15 mouse cellular contexts compared by ENCODE assay signal in genomic region chr2:166251421-166251820, GRCm38 (mm10).
DNase-seq lines count a peak whose midpoint lies in the region; TF ChIP-seq lines count a peak whose summit lies in the region.
"Had no signal": no experiment of that assay in that cellular context is flagged by ENCODE, and none has a peak within 500 bp of the region (broad histone marks: within the 10 kb centered on the region; RNA-seq: fewer than 3 reads in every experiment).

No protein-coding gene starts in this region.

- intact Hi-C loops in heart, adult 2 months (cut with DNase I) = loop anchor here (5.0 kb wide), 1 partner anchor 94 kb away; the partner anchor contains the start of gene Sulf2
- intact Hi-C loops in left cerebral cortex, postnatal 10 days (cut with DNase I) = no loop called here

- TF ChIP-seq EP300 in heart, adult 2 months (IDR thresholded peaks at IDR 0.05; ENCODE audit: insufficient read depth, low read depth, low read length) = 0 out of 2 replicates have a peak, but pooled peaks have one; percentile 44

- no peak overlapping the region for H3K9ac ChIP-seq in heart, adult 2 months (ENCODE audit: low read depth, low read length)
- H3K9ac ChIP-seq: hindbrain, embryonic 12.5 days; limb, embryonic 13.5 days had no signal

- H3K4me3 ChIP-seq in heart, adult 2 months = no peak overlapping the region
- H3K4me3 ChIP-seq in heart, embryonic 10.5 days = no peak overlapping the region
- H3K4me3 ChIP-seq: hindbrain, embryonic 12.5 days; limb, embryonic 13.5 days had no signal

- H3K27ac ChIP-seq in heart, adult 2 months = peak overlapping the region; percentile 60
- H3K27ac ChIP-seq in heart, embryonic 10.5 days = no peak overlapping the region; the same call in 1 of the 2 replicates
- H3K27ac ChIP-seq: hindbrain, embryonic 12.5 days; limb, embryonic 13.5 days; macrophage had no signal

- H3K79me2 ChIP-seq in heart, adult 2 months (replicated peaks; ENCODE audit: control insufficient read depth, insufficient read depth, low read length) = no peaks in the 10 kb centered on the region

- DNase-seq in heart, adult 2 months = peak; percentile 37 to 56
- no peak for DNase-seq in heart, embryonic 10.5 days (ENCODE audit: low spot score)
- peak; percentile 40 for DNase-seq in adrenal gland, postnatal 25 days
- peak; percentile 42 to 68 for DNase-seq in kidney, adult 8-10 months
- DNase-seq in lung, postnatal 10 days = peak; percentile 67
- no peak for DNase-seq in left cerebral cortex, postnatal 10 days (ENCODE audit: extremely low spot score in 1 of 2, low spot score in 2 of 2)
- DNase-seq in yolk sac, embryonic 10.5 days (ENCODE audit: low spot score) = no peak
- DNase-seq in ovary, postnatal 14 days (ENCODE audit: low spot score) = no peak
- DNase-seq: cerebellum, postnatal 25 days; gastrocnemius, postnatal 10 days; spleen, adult 18-20 months; thymus, adult 2 months had no signal

- H3K27me3 ChIP-seq in heart, adult 2 months (ENCODE audit: control insufficient read depth, insufficient read depth, low read length) = no peaks in the 10 kb centered on the region
- no peaks in the 10 kb centered on the region for H3K27me3 ChIP-seq in heart, embryonic 10.5 days (ENCODE audit: insufficient read depth, poor library complexity, severe bottlenecking)
- H3K27me3 ChIP-seq: limb, embryonic 13.5 days had no signal

- TF ChIP-seq CTCF in heart, adult 2 months (IDR thresholded peaks at IDR 0.05) = no peak

- no peaks in the 10 kb centered on the region for H3K9me3 ChIP-seq in heart, embryonic 10.5 days
- H3K9me3 ChIP-seq: hindbrain, embryonic 12.5 days; limb, embryonic 13.5 days had no signal

- peaks cover 6% of the 10 kb centered on the region for H3K4me1 ChIP-seq in heart, adult 2 months (ENCODE audit: control insufficient read depth, insufficient read depth, low read length)
- peaks cover 33% of the 10 kb centered on the region for H3K4me1 ChIP-seq in heart, embryonic 10.5 days

- no peak for TF ChIP-seq POLR2A in heart, adult 2 months (IDR thresholded peaks at IDR 0.05; ENCODE audit: insufficient read depth, low read depth, low read length)

- WGBS in heart, adult 2 months = 58% methylated on average over 5 of the region's 5 CpGs
- WGBS in heart, embryonic 10.5 days = 56% methylated on average over 5 of the region's 5 CpGs

- H3K36me3 ChIP-seq in heart, adult 2 months (ENCODE audit: control insufficient read depth, insufficient read depth, low read length) = no peaks in the 10 kb centered on the region
- H3K36me3 ChIP-seq in heart, embryonic 10.5 days = no peaks in the 10 kb centered on the region
- H3K36me3 ChIP-seq: hindbrain, embryonic 12.5 days; limb, embryonic 13.5 days had no signal

Comparison
In these comparisons a context has a peak if more than half of its experiments do, and no peak if none do; other contexts are left out.
1. DNase-seq: peak in heart, adult 2 months (2 of 2), adrenal gland, postnatal 25 days (single experiment), kidney, adult 8-10 months (2 of 2) and lung, postnatal 10 days (single experiment); none in heart, embryonic 10.5 days (single experiment), left cerebral cortex, postnatal 10 days (0 of 2), yolk sac, embryonic 10.5 days (single experiment) and ovary, postnatal 14 days (single experiment).